In the genomic region with DNA sequence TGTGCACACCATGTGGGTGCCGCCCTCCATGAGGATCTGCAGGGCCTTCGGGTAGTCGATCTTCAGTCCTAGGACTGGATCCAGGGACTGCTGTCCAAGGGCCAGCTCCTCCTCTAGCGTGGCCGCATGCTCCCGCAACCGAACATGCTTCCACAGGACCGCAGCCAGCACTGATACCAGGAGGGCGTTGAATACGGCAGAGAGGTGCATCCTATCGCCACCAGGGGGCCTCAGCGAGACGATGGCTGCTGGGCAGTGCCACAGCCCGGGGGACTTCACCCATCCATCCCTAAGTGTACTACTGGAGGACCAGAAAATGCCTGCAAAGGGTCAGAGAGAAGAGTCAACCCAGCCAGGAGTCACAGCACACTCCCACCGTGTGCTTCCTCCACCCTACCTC, we compare ENCODE assay signal across 7 mouse cellular contexts. TPM values are rescaled to one million over a fixed set of nuclear protein-coding genes. Genes with fewer than 3 reads are reported as not detected.
DNase-seq lines count a peak whose midpoint lies in the region; ATAC-seq and TF ChIP-seq lines count a peak whose summit lies in the region.

No protein-coding gene starts in this region.

- TF ChIP-seq CTCF in MEL (IDR thresholded peaks at IDR 0.05 in 2 of 3, conservative IDR thresholded peaks at IDR 0.05 in 1 of 3; ENCODE audit: control insufficient read depth in 1 of 3, insufficient read depth in 1 of 3, low read depth in 2 of 3, low read length in 3 of 3, poor library complexity in 1 of 3, severe bottlenecking in 1 of 3) = peak; percentile 57 to 78 (median 69)

- ATAC-seq in forebrain, embryonic 11.5 days (replicated peaks; ENCODE audit: low FRiP score) = peak; percentile 59

- no peak overlapping the region for H3K4me2 ChIP-seq in forebrain, embryonic 11.5 days (ENCODE audit: low read depth, low read length, severe bottlenecking)

- TF ChIP-seq POLR2A in MEL (IDR thresholded peaks at IDR 0.05; ENCODE audit: control insufficient read depth in 1 of 2, insufficient read depth in 1 of 2, low read depth in 1 of 2, low read length in 2 of 2, poor library complexity in 1 of 2) = no peak

- H3K9me3 ChIP-seq in MEL (replicated peaks; ENCODE audit: insufficient read depth, low read length) = no peaks in the 10 kb centered on the region
- no peaks in the 10 kb centered on the region for H3K9me3 ChIP-seq in forebrain, embryonic 11.5 days (ENCODE audit: control insufficient read depth, low read length)
- no peaks in the 10 kb centered on the region for H3K9me3 ChIP-seq in hindbrain, embryonic 10.5 days

- H3K79me2 ChIP-seq in MEL (ENCODE audit: control insufficient read depth, insufficient read depth, low read length, poor library complexity) = no peaks in the 10 kb centered on the region

- no peak for TF ChIP-seq EP300 in MEL (IDR thresholded peaks at IDR 0.05; ENCODE audit: low read depth in 1 of 2, low read length in 2 of 2)

- 54% methylated on average over 15 of the region's 15 CpGs for WGBS in forebrain, embryonic 11.5 days
- WGBS in hindbrain, embryonic 10.5 days = 59% methylated on average over 15 of the region's 15 CpGs

- no peaks in the 10 kb centered on the region for H3K27me3 ChIP-seq in MEL (ENCODE audit: control insufficient read depth in 1 of 2, insufficient read depth in 2 of 2, low read length in 2 of 2)
- H3K27me3 ChIP-seq in forebrain, embryonic 11.5 days (ENCODE audit: control insufficient read depth, insufficient read depth, low read length) = no peaks in the 10 kb centered on the region
- H3K27me3 ChIP-seq in hindbrain, embryonic 10.5 days (ENCODE audit: insufficient read depth, poor library complexity, severe bottlenecking) = no peaks in the 10 kb centered on the region

- no peaks in the 10 kb centered on the region for H3K4me1 ChIP-seq in MEL (ENCODE audit: control insufficient read depth in 1 of 2, insufficient read depth in 2 of 2, low read length in 2 of 2)
- no peaks in the 10 kb centered on the region for H3K4me1 ChIP-seq in forebrain, embryonic 11.5 days (replicated peaks; ENCODE audit: control insufficient read depth, insufficient read depth, low read length)
- H3K4me1 ChIP-seq in hindbrain, embryonic 10.5 days (replicated peaks) = peaks cover 8% of the 10 kb centered on the region; the same call in 1 of the 2 replicates

- H3K36me3 ChIP-seq in MEL (ENCODE audit: control insufficient read depth in 1 of 2, insufficient read depth in 2 of 2, low read length in 2 of 2) = no peaks in the 10 kb centered on the region
- no peaks in the 10 kb centered on the region for H3K36me3 ChIP-seq in forebrain, embryonic 11.5 days (ENCODE audit: control insufficient read depth, insufficient read depth, low read length)
- H3K36me3 ChIP-seq in hindbrain, embryonic 10.5 days = peaks cover 17% of the 10 kb centered on the region

- no peak overlapping the region for H3K4me3 ChIP-seq in MEL (ENCODE audit: control insufficient read depth in 1 of 2, insufficient read depth in 1 of 2, low read depth in 2 of 2, low read length in 2 of 2)
- H3K4me3 ChIP-seq in forebrain, embryonic 11.5 days (ENCODE audit: low read depth, low read length) = no peak overlapping the region
- no peak overlapping the region for H3K4me3 ChIP-seq in hindbrain, embryonic 10.5 days

- no peak overlapping the region for H3K27ac ChIP-seq in MEL (ENCODE audit: control insufficient read depth, low read depth, low read length)
- H3K27ac ChIP-seq in forebrain, embryonic 11.5 days (ENCODE audit: low read depth, low read length) = no peak overlapping the region
- H3K27ac ChIP-seq in hindbrain, embryonic 10.5 days = no peak overlapping the region

- DNase-seq in MEL (ENCODE audit: low read depth, low spot score) = peak; percentile 22
- DNase-seq in c-Kit-positive CD71-positive TER-119-negative erythroid progenitor cells, embryonic 14.5 days (ENCODE audit: low read depth) = peak; percentile 19
- peak; percentile 81 for DNase-seq in forebrain, embryonic 11.5 days (ENCODE audit: low spot score)
- peak; percentile 63 for DNase-seq in hindbrain, embryonic 10.5 days (ENCODE audit: low spot score)
- DNase-seq in layer of hippocampus, postnatal 10 days (ENCODE audit: low spot score in 2 of 2) = peak; percentile 91
- DNase-seq in lung, postnatal 4 days = peak; percentile 72 to 82
- DNase-seq in right cerebral cortex, postnatal 4 days = peak; percentile 89

- H3K9ac ChIP-seq in MEL (ENCODE audit: control insufficient read depth, low read depth, low read length, poor library complexity, severe bottlenecking) = no peak overlapping the region
- no peak overlapping the region for H3K9ac ChIP-seq in forebrain, embryonic 11.5 days (ENCODE audit: low read length)

- TF ChIP-seq RAD21 in MEL (IDR thresholded peaks at IDR 0.05; ENCODE audit: low read depth, low read length) = peak; percentile 6

TF ChIP-seq in MEL, 35 proteins besides CTCF, POLR2A, EP300 and RAD21:
- TF ChIP-seq SMC3 (IDR thresholded peaks at IDR 0.05; ENCODE audit: low read depth, low read length) = peak; percentile 34; the same call in 1 of the 2 replicates
- TF ChIP-seq MXI1 (IDR thresholded peaks at IDR 0.05; ENCODE audit: low read depth, low read length) = no peak

RNA-seq across cellular contexts. Expression of gene Pomgnt2, which starts 13.4 kb away (rescaled TPM):
- not detected in 2 replicates for total RNA-seq in MEL (2012; rRNA removed)
- not detected for polyA plus RNA-seq in MEL (2012; ENCODE audit: insufficient read depth in 1 of 2, insufficient read length in 2 of 2, low read depth in 1 of 2, low replicate concordance in 2 of 2, missing spikeins in 1 of 2)
- polyA plus RNA-seq in forebrain, embryonic 11.5 days (2014; fragmentation: Nextera tagmentation; extraction: Ambion mirVana) = 12.9 and 14.6 TPM in 2 replicates
- polyA plus RNA-seq in hindbrain, embryonic 10.5 days (2016; fragmentation: Nextera tagmentation; extraction: Ambion mirVana) = 14.7 and 16.3 TPM in 2 replicates
- 10 to 100 TPM; 41.6 to 42.9 TPM for total RNA-seq in layer of hippocampus, postnatal 10 days (2021)

RNA-seq across cellular contexts. Expression of gene Fam198a, which starts 32.7 kb away (rescaled TPM):
- 0.12 and 0.16 TPM in 2 replicates for total RNA-seq in MEL (2012; rRNA removed)
- polyA plus RNA-seq in MEL (2012; ENCODE audit: insufficient read depth in 1 of 2, insufficient read length in 2 of 2, low read depth in 1 of 2, low replicate concordance in 2 of 2, missing spikeins in 1 of 2) = under 1 TPM in 1 of 2 experiments, not detected in 1; 0.26 TPM
- polyA plus RNA-seq in forebrain, embryonic 11.5 days (2014; fragmentation: Nextera tagmentation; extraction: Ambion mirVana) = 0.31 and 0.40 TPM in 2 replicates
- polyA plus RNA-seq in hindbrain, embryonic 10.5 days (2016; fragmentation: Nextera tagmentation; extraction: Ambion mirVana) = 0.52 and 0.70 TPM in 2 replicates
- total RNA-seq in layer of hippocampus, postnatal 10 days (2021) = 1 to 10 TPM; 3.1 to 4.2 TPM

Comparison
In these comparisons a context has a peak if more than half of its experiments do, and no peak if none do; other contexts are left out.
1. DNase-seq: peak in every context shown above with its lines; median percentile 91 in layer of hippocampus, postnatal 10 days; 89 in right cerebral cortex, postnatal 4 days; 81 in forebrain, embryonic 11.5 days; 77 in lung, postnatal 4 days; 63 in hindbrain, embryonic 10.5 days; 22 in MEL; 19 in c-Kit-positive CD71-positive TER-119-negative erythroid progenitor cells, embryonic 14.5 days.
2. RNA of gene Pomgnt2, which starts 13.4 kb away (polyA plus RNA-seq): 14.7 to 16.3 TPM in hindbrain, embryonic 10.5 days and 12.9 to 14.6 TPM in forebrain, embryonic 11.5 days; not detected in MEL; every median in the first group is over 10 times any median in the second.